Mouse (Mus musculus) urinary bladder, adult 18-20 months (tissue): ENCODE results near the gene Idi2.
"Not testable (repeated sequence)": the region's sequence is repeated elsewhere in the genome, so short reads cannot be mapped to it uniquely, and the experiment has no call there.

Experiments used
- DNase-seq, 2 experiments: peaks; one replicate each; pipeline ENCODE4 v3.0.0; 2022; ENCODE audit warnings: low spot score in 2 of 2, mixed read lengths in 2 of 2

The Idi2 gene

DNA sequence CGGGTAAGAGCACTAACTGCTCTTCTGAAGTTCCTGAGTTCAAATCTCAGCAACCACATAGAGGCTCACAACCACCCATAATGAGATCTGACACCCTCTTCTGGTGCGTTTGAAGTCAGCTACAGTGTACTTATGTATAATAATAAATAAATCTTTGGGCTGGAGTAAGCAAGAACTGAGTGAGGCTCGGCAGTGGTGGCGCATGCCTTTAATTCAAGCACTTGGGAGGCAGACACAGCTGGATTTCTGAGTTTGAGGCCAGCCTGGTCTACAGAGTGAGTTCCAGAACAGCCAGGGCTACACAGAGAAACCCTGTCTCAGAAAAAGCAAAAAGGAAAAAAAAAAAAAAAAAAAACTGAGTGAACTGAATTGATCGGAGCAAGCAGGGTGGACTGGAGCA lies 44.6 kb downstream of the Idi2 start:
- DNase-seq, result not testable (repeated sequence)

DNA sequence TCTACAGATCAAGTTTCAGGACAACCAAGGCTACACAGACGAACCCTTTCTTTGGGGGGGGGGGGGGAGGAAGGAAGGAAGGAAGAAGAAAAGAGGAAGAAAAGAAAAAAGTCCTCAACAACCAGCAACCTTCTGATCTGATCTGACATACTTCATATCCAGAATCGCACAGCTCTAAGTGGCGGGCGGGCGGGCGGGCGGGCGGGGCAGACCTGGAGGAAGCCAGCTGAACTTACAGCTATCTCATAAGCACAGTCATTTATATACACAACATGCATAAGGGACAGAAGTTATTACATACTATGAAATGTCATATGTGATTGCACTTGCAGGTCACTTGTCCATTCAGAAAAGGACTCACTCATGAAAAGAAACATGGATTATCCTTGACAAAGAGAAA lies 46.8 kb downstream of the Idi2 start:
- no peak for DNase-seq

DNA sequence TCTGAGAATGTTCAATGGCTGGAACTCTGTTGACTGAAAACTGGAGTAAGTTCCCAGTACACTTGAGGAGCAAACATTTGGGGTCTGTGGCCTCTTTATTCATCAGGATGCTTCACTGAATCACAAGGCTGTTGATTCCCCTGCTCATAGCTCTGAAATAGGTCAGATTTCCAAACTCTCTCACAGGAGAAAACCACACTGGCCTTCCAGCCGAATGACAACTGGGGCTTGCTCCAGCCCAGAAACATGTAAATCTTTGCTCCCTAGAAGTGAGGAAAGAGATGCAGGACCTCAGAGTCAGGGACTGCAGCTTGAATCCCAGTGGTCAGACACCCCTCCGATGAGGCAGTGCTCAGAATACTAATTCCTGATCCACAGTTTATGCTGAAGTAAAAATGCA lies 50.6 kb downstream of the Idi2 start:
- DNase-seq, result no peak
